Mouse (Mus musculus): ENCODE data around the gene Zp3.

GRCm38 (mm10) chr5:136027612-136028311, 47.9 kb downstream of the Zp3 start:
- TF ChIP-seq CTCF (IDR thresholded peaks at IDR 0.05; ENCODE audit: insufficient read depth, low read depth, low read length) (no peak), POLR2A (IDR thresholded peaks at IDR 0.05; ENCODE audit: insufficient read depth, low read depth, low read length) (no peak)
